ENCODE assay signal across 9 mouse cellular contexts in genomic region chr13:51868491-51869128, GRCm38 (mm10). TPM values are rescaled to one million over a fixed set of nuclear protein-coding genes. Genes with fewer than 3 reads are reported as not detected.
DNase-seq lines count a peak whose midpoint lies in the region; ATAC-seq and TF ChIP-seq lines count a peak whose summit lies in the region.
"Had no signal": no experiment of that assay in that cellular context is flagged by ENCODE, and none has a peak within 500 bp of the region (broad histone marks: within the 10 kb centered on the region; RNA-seq: fewer than 3 reads in every experiment).

No protein-coding gene starts in this region.

- ATAC-seq in heart, embryonic 14.5 days (ENCODE audit: insufficient number of reproducible peaks, insufficient read depth, low FRiP score, low read depth) = peak; percentile 32; the same call in 1 of the 2 replicates
- peak; percentile 42; the same call in 1 of the 2 replicates for ATAC-seq in lung, embryonic 16.5 days (ENCODE audit: low read depth)
- no peak for ATAC-seq in monocyte, adult 5-6 weeks (replicated peaks; ENCODE audit: insufficient number of reproducible peaks, low FRiP score, low TSS enrichment, poor library complexity, severe bottlenecking)
- ATAC-seq in erythroblast, adult 5-6 weeks (replicated peaks; ENCODE audit: low FRiP score, poor library complexity, severe bottlenecking) = no peak
- no peak for ATAC-seq in hindbrain, embryonic 11.5 days (ENCODE audit: low FRiP score)

- H3K9me3 ChIP-seq in heart, embryonic 14.5 days (ENCODE audit: control insufficient read depth, low read length) = no peaks in the 10 kb centered on the region
- H3K9me3 ChIP-seq in lung, embryonic 16.5 days (ENCODE audit: control insufficient read depth, low read length) = no peaks in the 10 kb centered on the region
- no peaks in the 10 kb centered on the region for H3K9me3 ChIP-seq in hindbrain, embryonic 11.5 days (ENCODE audit: control insufficient read depth, low read length)
- H3K9me3 ChIP-seq: neural tube, embryonic 12.5 days had no signal

- intact Hi-C loops in left cerebral cortex, postnatal 25 days (cut with DNase I) = no loop called here
- intact Hi-C loops in left cerebral cortex, adult 2 months (cut with DNase I) = no loop called here

- H3K9ac ChIP-seq in heart, embryonic 14.5 days (ENCODE audit: low read length) = peak overlapping the region; percentile 41
- H3K9ac ChIP-seq in lung, embryonic 16.5 days (ENCODE audit: low read length) = no peak overlapping the region
- no peak overlapping the region for H3K9ac ChIP-seq in hindbrain, embryonic 11.5 days (ENCODE audit: low read depth, low read length)
- H3K9ac ChIP-seq: neural tube, embryonic 12.5 days had no signal

- 21% methylated on average over 12 of the region's 12 CpGs for WGBS in heart, embryonic 14.5 days
- WGBS in lung, embryonic 16.5 days = 18% methylated on average over 12 of the region's 12 CpGs
- 58% methylated on average over 12 of the region's 12 CpGs for WGBS in hindbrain, embryonic 11.5 days

- no peak for TF ChIP-seq POLR2A in brain, embryonic 14.5 days (IDR thresholded peaks at IDR 0.05; ENCODE audit: borderline replicate concordance, extremely low read depth, insufficient read depth, insufficient read length, poor library complexity, severe bottlenecking)

- H3K27ac ChIP-seq in left cerebral cortex, adult 2 months = no peak overlapping the region
- H3K27ac ChIP-seq in heart, embryonic 14.5 days (replicated peaks in 1 of 2; ENCODE audit: control insufficient read depth in 1 of 2, insufficient read depth in 1 of 2, low read depth in 2 of 2, low read length in 2 of 2) = peak overlapping the region in 1 of 2 experiments; percentile 12; a peak in 2 of 4 replicates
- no peak overlapping the region for H3K27ac ChIP-seq in lung, embryonic 16.5 days (ENCODE audit: low read length)
- H3K27ac ChIP-seq in hindbrain, embryonic 11.5 days (ENCODE audit: low read depth, low read length) = no peak overlapping the region
- H3K27ac ChIP-seq: neural tube, embryonic 12.5 days had no signal

- peak overlapping the region; percentile 38 for H3K4me2 ChIP-seq in heart, embryonic 14.5 days (ENCODE audit: low read length)
- no peak overlapping the region for H3K4me2 ChIP-seq in lung, embryonic 16.5 days (ENCODE audit: low read depth, low read length)
- no peak overlapping the region for H3K4me2 ChIP-seq in hindbrain, embryonic 11.5 days (replicated peaks; ENCODE audit: low read depth, low read length)
- H3K4me2 ChIP-seq: neural tube, embryonic 12.5 days had no signal

- peak; percentile 24 to 50 for DNase-seq in left cerebral cortex, postnatal 25 days (ENCODE audit: low spot score in 2 of 2)
- DNase-seq in left cerebral cortex, adult 2 months (ENCODE audit: extremely low spot score in 1 of 2, low spot score in 2 of 2) = no peak
- DNase-seq in brain, embryonic 14.5 days (ENCODE audit: low read depth) = peak; percentile 81
- DNase-seq in hindbrain, embryonic 11.5 days (ENCODE audit: low spot score) = no peak

- H3K27me3 ChIP-seq in heart, embryonic 14.5 days (ENCODE audit: control insufficient read depth, insufficient read depth, low read length) = no peaks in the 10 kb centered on the region
- no peaks in the 10 kb centered on the region for H3K27me3 ChIP-seq in lung, embryonic 16.5 days (ENCODE audit: control insufficient read depth, insufficient read depth, low read depth, low read length)
- H3K27me3 ChIP-seq in hindbrain, embryonic 11.5 days (ENCODE audit: control insufficient read depth, insufficient read depth, low read length) = no peaks in the 10 kb centered on the region

- no peak for TF ChIP-seq CTCF in left cerebral cortex, adult 2 months (IDR thresholded peaks at IDR 0.05)
- no peak for TF ChIP-seq CTCF in brain, embryonic 14.5 days (IDR thresholded peaks at IDR 0.05; ENCODE audit: borderline replicate concordance, extremely low read depth, insufficient read depth, insufficient read length)

- H3K4me1 ChIP-seq in heart, embryonic 14.5 days (ENCODE audit: control insufficient read depth in 2 of 2, insufficient read depth in 2 of 2, low read length in 2 of 2) = peaks cover 10 to 19% of the 10 kb centered on the region in 2 experiments
- peaks cover 10% of the 10 kb centered on the region for H3K4me1 ChIP-seq in lung, embryonic 16.5 days (replicated peaks; ENCODE audit: control insufficient read depth, insufficient read depth, low read length)
- no peaks in the 10 kb centered on the region for H3K4me1 ChIP-seq in hindbrain, embryonic 11.5 days (replicated peaks; ENCODE audit: control insufficient read depth, insufficient read depth, low read length)

- H3K36me3 ChIP-seq in heart, embryonic 14.5 days (ENCODE audit: control insufficient read depth, insufficient read depth, low read length) = no peaks in the 10 kb centered on the region
- H3K36me3 ChIP-seq in lung, embryonic 16.5 days (ENCODE audit: control insufficient read depth, insufficient read depth, low read length) = no peaks in the 10 kb centered on the region
- no peaks in the 10 kb centered on the region for H3K36me3 ChIP-seq in hindbrain, embryonic 11.5 days (ENCODE audit: control insufficient read depth, insufficient read depth, low read length)
- H3K36me3 ChIP-seq: neural tube, embryonic 12.5 days had no signal

- no peak overlapping the region for H3K4me3 ChIP-seq in left cerebral cortex, adult 2 months
- no peak overlapping the region for H3K4me3 ChIP-seq in heart, embryonic 14.5 days (ENCODE audit: control insufficient read depth in 1 of 2, insufficient read depth in 1 of 2, low read depth in 1 of 2, low read length in 2 of 2)
- H3K4me3 ChIP-seq in lung, embryonic 16.5 days (ENCODE audit: low read length) = no peak overlapping the region
- H3K4me3 ChIP-seq in hindbrain, embryonic 11.5 days (ENCODE audit: low read depth, low read length) = no peak overlapping the region
- H3K4me3 ChIP-seq: neural tube, embryonic 12.5 days had no signal

RNA-seq across cellular contexts. Expression of gene Gadd45g, which starts 22.1 kb away (rescaled TPM):
- total RNA-seq in left cerebral cortex, postnatal 25 days (2021) = 10 to 100 TPM; 11.6 to 16.9 TPM
- 10 to 100 TPM; 16.7 to 29.3 TPM for total RNA-seq in left cerebral cortex, adult 2 months (2021)
- 78.9 and 148 TPM in 2 replicates for polyA plus RNA-seq in brain, embryonic 14.5 days (2012; rRNA removed)
- 41.4 and 41.6 TPM in 2 replicates for polyA plus RNA-seq in heart, embryonic 14.5 days (2014; fragmentation: Nextera tagmentation; extraction: Ambion mirVana)
- 74.4 and 92.3 TPM in 2 replicates for polyA plus RNA-seq in lung, embryonic 16.5 days (2015; fragmentation: Nextera tagmentation; extraction: Ambion mirVana)
- 17.5 to 34.3 TPM (median 24.0 TPM) in 3 replicates for total RNA-seq in monocyte, adult 5-6 weeks (2017)
- total RNA-seq in erythroblast, adult 5-6 weeks (2015; ENCODE audit: low replicate concordance) = not detected in 2 replicates
- 1.2 and 4.2 TPM in 2 replicates for total RNA-seq in erythroblast, adult 5-6 weeks (2017; ENCODE audit: low replicate concordance)
- 174 and 179 TPM in 2 replicates for polyA plus RNA-seq in hindbrain, embryonic 11.5 days (2014; fragmentation: Nextera tagmentation; extraction: Ambion mirVana)

Comparison
In these comparisons a context has a peak if more than half of its experiments do, and no peak if none do; other contexts are left out.
1. DNase-seq: peak in left cerebral cortex, postnatal 25 days (2 of 2) and brain, embryonic 14.5 days (single experiment); none in left cerebral cortex, adult 2 months (0 of 2) and hindbrain, embryonic 11.5 days (single experiment).
2. ATAC-seq: peak in heart, embryonic 14.5 days (single experiment) and lung, embryonic 16.5 days (single experiment); none in monocyte, adult 5-6 weeks (single experiment), erythroblast, adult 5-6 weeks (single experiment) and hindbrain, embryonic 11.5 days (single experiment).